Mouse (Mus musculus) layer of hippocampus, adult 2 months (tissue): Measurements from ENCODE around the gene 3100002H09Rik. TPM values are rescaled to one million over a fixed set of nuclear protein-coding genes. Genes with fewer than 3 reads are reported as not detected.

Source experiments
- DNase-seq, 2 experiments: peaks; one replicate each; pipeline ENCODE4 v3.0.0; 2022; ENCODE audit warnings: low spot score in 2 of 2
- H3K27ac ChIP-seq: fragments of 200-600 bp; 2 replicates; pipeline ENCODE4 v1.8.1; 2022
- H3K4me3 ChIP-seq: fragments of 200-600 bp; 2 replicates; pipeline ENCODE4 v1.8.1; 2022; ENCODE audit warnings: mild to moderate bottlenecking
- CTCF ChIP-seq: fragments of 200-600 bp; conservative IDR thresholded peaks from 2 replicates; pipeline ENCODE4 v1.8.1; 2022; ENCODE audit warnings: antibody characterized with exemption, mild to moderate bottlenecking, moderate library complexity
- total RNA-seq, 2 experiments: library from RNA; stranded (reverse); gene quantifications; 2 replicates each; pipeline ENCODE4 v1.2.3; 2021

3100002H09Rik gene
- total RNA-seq, 2 experiments from 2014 or later: 0.98 to 2.3 TPM

GRCm38 (mm10) chr4:124569661-124570060 is 40.9 kb downstream of the 3100002H09Rik start:
- no peak for DNase-seq
- no peak for TF ChIP-seq CTCF
- no peak overlapping the region for H3K27ac ChIP-seq
- no peak overlapping the region for H3K4me3 ChIP-seq

- no peak for DNase-seq
These were observed 47.2 kb downstream of the 3100002H09Rik start for GRCm38 (mm10) chr4:124563371-124563770.

GRCm38 (mm10) chr4:124562721-124563120 is 47.9 kb downstream of the 3100002H09Rik start:
- TF ChIP-seq CTCF: peak; percentile 67
- DNase-seq: no peak
- H3K4me3 ChIP-seq: no peak overlapping the region
- no peak overlapping the region for H3K27ac ChIP-seq

More at GRCm38 (mm10) chr4:124563371-124563770, 47.2 kb downstream of the 3100002H09Rik start:
- H3K27ac ChIP-seq: no peak overlapping the region
- no peak for TF ChIP-seq CTCF
- H3K4me3 ChIP-seq: no peak overlapping the region

Other genes with a start within 250 kb of the 3100002H09Rik start
- gene Pou3f1, start 46.0 kb upstream of the 3100002H09Rik start, total RNA-seq: 10 to 100 TPM; 40.5 to 40.7 TPM
- gene Utp11, start 82.8 kb upstream of the 3100002H09Rik start, total RNA-seq: 10 to 100 TPM; 16.6 to 18.6 TPM
- gene Fhl3, start 89.9 kb upstream of the 3100002H09Rik start, total RNA-seq: 1 to 10 TPM; 1.4 to 1.5 TPM
- gene Sf3a3, start 104.0 kb upstream of the 3100002H09Rik start, total RNA-seq: 10 to 100 TPM; 35.1 to 35.7 TPM
- gene Inpp5b, start 131.0 kb upstream of the 3100002H09Rik start, total RNA-seq: 10 to 100 TPM; 43.6 to 51.2 TPM
- 10 to 100 TPM; 24.6 to 24.8 TPM for gene Mtf1, start 191.3 kb upstream of the 3100002H09Rik start, total RNA-seq
- gene Yrdc, start 239.9 kb upstream of the 3100002H09Rik start, total RNA-seq: 10 to 100 TPM; 30.3 to 38.0 TPM
- gene 1110065P20Rik, start 240.4 kb upstream of the 3100002H09Rik start, total RNA-seq: 10 to 100 TPM; 72.0 to 94.5 TPM